Mouse (Mus musculus): ENCODE data around the gene Sfn.

- no peak for TF ChIP-seq EP300 (IDR thresholded peaks at IDR 0.05)
- TF ChIP-seq CTCF (IDR thresholded peaks at IDR 0.05) = no peak
Observed at GRCm38 (mm10) chr4:133553448-133554330, 48.3 kb downstream of the Sfn start.

Data from lung, postnatal 0 days (tissue).